Mouse (Mus musculus) embryonic facial prominence, embryonic 11.5 days (tissue): ENCODE results near the gene Avpr1b. TPM values are rescaled to one million over a fixed set of nuclear protein-coding genes. Genes with fewer than 3 reads are reported as not detected.

ENCODE experiments used
- ATAC-seq: fragments of 200-750 bp; cut with Nextera tagmentation; replicated peaks from 2 replicates; pipeline ENCODE4 v1.8.0; 2017; ENCODE audit warnings: low read depth; ENCODE audit not compliant: insufficient number of reproducible peaks, low FRiP score, low TSS enrichment
- DNase-seq: peaks from one replicate; pipeline ENCODE4 v3.0.0-alpha.2; 2015; ENCODE audit warnings: low spot score
- H3K27ac ChIP-seq: fragments of 300-500 bp; sonication (generic); replicated peaks from 2 replicates; pipeline ENCODE4 v1.5.1; 2014; ENCODE audit warnings: mild to moderate bottlenecking, low read depth, low read length, control low read depth
- H3K27me3 ChIP-seq: fragments of 300-500 bp; sonication (generic); 2 replicates; pipeline ENCODE4 v1.6.1; 2014; ENCODE audit warnings: mild to moderate bottlenecking, low read length, moderate library complexity, mixed read lengths; ENCODE audit not compliant: control insufficient read depth, insufficient read depth
- H3K36me3 ChIP-seq: fragments of 300-500 bp; sonication (generic); replicated peaks from 2 replicates; pipeline ENCODE4 v1.6.1; 2014; ENCODE audit warnings: low read depth, mild to moderate bottlenecking, low read length, moderate library complexity, mixed read lengths; ENCODE audit not compliant: control insufficient read depth, insufficient read depth
- H3K4me1 ChIP-seq: fragments of 300-500 bp; sonication (generic); 2 replicates; pipeline ENCODE4 v1.6.1; 2014; ENCODE audit warnings: low read length, mixed read lengths; ENCODE audit not compliant: control insufficient read depth, insufficient read depth
- H3K4me2 ChIP-seq: fragments of 300-500 bp; sonication (generic); 2 replicates; pipeline ENCODE4 v1.6.1; 2014; ENCODE audit warnings: low read depth, mild to moderate bottlenecking, control low read depth, low read length, moderate library complexity
- H3K4me3 ChIP-seq: fragments of 300-500 bp; sonication (generic); 2 replicates; pipeline ENCODE4 v1.5.1; 2014; ENCODE audit warnings: low read depth, low read length, control low read depth
- H3K9ac ChIP-seq: fragments of 300-500 bp; sonication (generic); replicated peaks from 2 replicates; pipeline ENCODE4 v1.6.1; 2014; ENCODE audit warnings: mild to moderate bottlenecking, control low read depth, low read length
- H3K9me3 ChIP-seq: fragments of 300-500 bp; sonication (generic); replicated peaks from 2 replicates; pipeline ENCODE4 v1.6.1; 2016; ENCODE audit warnings: mild to moderate bottlenecking, low read length, inconsistent platforms, mixed read lengths; ENCODE audit not compliant: control insufficient read depth
- WGBS: fragments of 180-500 bp; shearing (Covaris S2); extraction: QIAGEN DNeasy Blood & Tissue Kit; methylation state at CpG from one replicate; pipeline ENCODE4 v1.1.7; 2014; 5-methylcytosine and 5-hydroxymethylcytosine counted together
- polyA plus RNA-seq: library from polyadenylated mRNA; unstranded; fragments of >200 nt; fragmentation: Nextera tagmentation; extraction: Ambion mirVana; gene quantifications from 2 replicates; pipeline ENCODE4 v1.2.1, GENCODE M21; 2014

Gene Avpr1b
- polyA plus RNA-seq, 1 experiment from 2014 or later = not detected

- Histone ChIP-seq H3K9ac (no peak overlapping the region), H3K4me3 (no peak overlapping the region), H3K27ac (no peak overlapping the region), H3K9me3 (no peaks in the 10 kb centered on the region), H3K36me3 (no peaks in the 10 kb centered on the region), H3K4me2 (no peak overlapping the region), H3K27me3 (no peaks in the 10 kb centered on the region), H3K4me1 (no peaks in the 10 kb centered on the region)
- 45% methylated on average over 4 of the region's 4 CpGs for WGBS
- DNase-seq = peak; percentile 8
- no peak for ATAC-seq
Measured at GRCm38 (mm10) chr1:131612556-131613155, 13.6 kb downstream of the Avpr1b start.

- no peak overlapping the region for H3K4me3 ChIP-seq
- H3K9me3 ChIP-seq = no peaks in the 10 kb centered on the region
- no peak overlapping the region for H3K9ac ChIP-seq
- no peaks in the 10 kb centered on the region for H3K27me3 ChIP-seq
- ATAC-seq (peak; percentile 83), DNase-seq (peak; percentile 76)
- no peak overlapping the region for H3K27ac ChIP-seq
- no peak overlapping the region for H3K4me2 ChIP-seq
- H3K4me1 ChIP-seq = no peaks in the 10 kb centered on the region
- WGBS = 73% methylated on average over 16 of the region's 16 CpGs
- no peaks in the 10 kb centered on the region for H3K36me3 ChIP-seq
Measured at GRCm38 (mm10) chr1:131613361-131614133, 14.5 kb downstream of the Avpr1b start.

GRCm38 (mm10) chr1:131614641-131615040 lies 15.6 kb downstream of the Avpr1b start:
- Histone ChIP-seq H3K27me3 (no peaks in the 10 kb centered on the region), H3K4me1 (no peaks in the 10 kb centered on the region), H3K36me3 (no peaks in the 10 kb centered on the region), H3K9ac (no peak overlapping the region), H3K4me2 (no peak overlapping the region), H3K4me3 (no peak overlapping the region), H3K9me3 (no peaks in the 10 kb centered on the region), H3K27ac (no peak overlapping the region)
- ATAC-seq (no peak), DNase-seq (no peak)
- 85% methylated on average over 6 of the region's 6 CpGs for WGBS

GRCm38 (mm10) chr1:131616131-131616530 lies 17.1 kb downstream of the Avpr1b start:
- H3K4me1 ChIP-seq = no peaks in the 10 kb centered on the region
- H3K4me3 ChIP-seq = no peak overlapping the region
- H3K9ac ChIP-seq = no peak overlapping the region
- H3K9me3 ChIP-seq = no peaks in the 10 kb centered on the region
- no peak overlapping the region for H3K27ac ChIP-seq
- 77% methylated on average over 1 of the region's 1 CpGs for WGBS
- ATAC-seq (no peak), DNase-seq (no peak)
- no peaks in the 10 kb centered on the region for H3K36me3 ChIP-seq
- no peak overlapping the region for H3K4me2 ChIP-seq
- H3K27me3 ChIP-seq = no peaks in the 10 kb centered on the region

GRCm38 (mm10) chr1:131616546-131617220 lies 17.6 kb downstream of the Avpr1b start:
- H3K4me3 ChIP-seq = no peak overlapping the region
- H3K36me3 ChIP-seq = no peaks in the 10 kb centered on the region
- H3K9me3 ChIP-seq = no peaks in the 10 kb centered on the region
- H3K4me2 ChIP-seq = no peak overlapping the region
- 77% methylated on average over 5 of the region's 5 CpGs for WGBS
- no peaks in the 10 kb centered on the region for H3K4me1 ChIP-seq
- H3K9ac ChIP-seq = no peak overlapping the region
- DNase-seq (no peak), ATAC-seq (no peak)
- no peak overlapping the region for H3K27ac ChIP-seq
- no peaks in the 10 kb centered on the region for H3K27me3 ChIP-seq

- H3K36me3 ChIP-seq = no peaks in the 10 kb centered on the region
- no peaks in the 10 kb centered on the region for H3K27me3 ChIP-seq
- no peaks in the 10 kb centered on the region for H3K9me3 ChIP-seq
- DNase-seq (no peak), ATAC-seq (no peak)
- WGBS = 88% methylated on average over 1 of the region's 1 CpGs
- H3K4me3 ChIP-seq = no peak overlapping the region
- H3K27ac ChIP-seq = no peak overlapping the region
- no peaks in the 10 kb centered on the region for H3K4me1 ChIP-seq
- no peak overlapping the region for H3K9ac ChIP-seq
- no peak overlapping the region for H3K4me2 ChIP-seq
Measured at GRCm38 (mm10) chr1:131618576-131618975, 19.5 kb downstream of the Avpr1b start.

- whole genome bisulfite sequencing = 84% methylated on average over 7 of the region's 7 CpGs
Measured at GRCm38 (mm10) chr1:131619348-131619747, 20.3 kb downstream of the Avpr1b start.

GRCm38 (mm10) chr1:131623644-131624043 lies 24.6 kb downstream of the Avpr1b start:
- Histone ChIP-seq H3K27me3 (no peaks in the 10 kb centered on the region), H3K9me3 (no peaks in the 10 kb centered on the region), H3K4me3 (no peak overlapping the region), H3K4me2 (no peak overlapping the region), H3K27ac (no peak overlapping the region), H3K4me1 (no peaks in the 10 kb centered on the region), H3K9ac (no peak overlapping the region), H3K36me3 (no peaks in the 10 kb centered on the region)
- ATAC-seq = no peak
- 72% methylated on average over 3 of the region's 3 CpGs for WGBS
- DNase-seq = no peak

More at GRCm38 (mm10) chr1:131619348-131619747, 20.3 kb downstream of the Avpr1b start:
- Histone ChIP-seq H3K4me1 (no peaks in the 10 kb centered on the region), H3K36me3 (no peaks in the 10 kb centered on the region), H3K4me2 (no peak overlapping the region), H3K4me3 (no peak overlapping the region), H3K27me3 (no peaks in the 10 kb centered on the region), H3K9me3 (no peaks in the 10 kb centered on the region), H3K27ac (no peak overlapping the region), H3K9ac (no peak overlapping the region)
- no peak for DNase-seq
- no peak for ATAC-seq
